Mouse (Mus musculus) gastrocnemius, postnatal 36 days (tissue): Measurements from ENCODE around the gene 2610318N02Rik. TPM values are rescaled to one million over a fixed set of nuclear protein-coding genes. Genes with fewer than 3 reads are reported as not detected.
A peak's percentile ranks its signal among the peaks of the same experiment; 100 is the strongest.
"Not testable (repeated sequence)": the region's sequence is repeated elsewhere in the genome, so short reads cannot be mapped to it uniquely, and the experiment has no call there.

Experiments
- DNase-seq, 2 experiments: peaks; one replicate each; pipeline ENCODE4 v3.0.0; 2022
- intact Hi-C: fragments of 180-260 bp; cut with DNase I; formaldehyde crosslinking; loops from one replicate; pipeline ENCODE4 v1.15.1; 2025
- long read RNA-seq, 2 experiments: library from polyadenylated mRNA; stranded (forward); transcript quantifications; one replicate each; pipeline ENCODE4 v2.0.0; 2021
- total RNA-seq, 2 experiments: library from RNA; stranded (reverse); gene quantifications; 2 replicates each; pipeline ENCODE4 v1.2.3; 2021

Gene 2610318N02Rik
- under 1 TPM in 1 of 2 experiments, not detected in 1; 0.92 TPM for total RNA-seq
- long read RNA-seq, experiment 1: 0 reads
- long read RNA-seq, experiment 2: 0 reads

GRCm38 (mm10) chr16:17124871-17125520, at the start of gene 2610318N02Rik:
TSS of gene 2610318N02Rik (minus strand) at chr16:17125167.
- no peak for DNase-seq
- intact Hi-C loops: loop anchor here (5.0 kb wide), 1 partner anchor 152 kb away; the partner anchor contains the start of gene Tmem191c

GRCm38 (mm10) chr16:17168049-17168448, 43.1 kb upstream of the 2610318N02Rik start:
- no peak for DNase-seq
- intact Hi-C loops: no loop called here

- no peak for DNase-seq
- intact Hi-C loops: no loop called here
These were observed 42.2 kb upstream of the 2610318N02Rik start for GRCm38 (mm10) chr16:17167179-17167578.

GRCm38 (mm10) chr16:17165478-17165877, 40.5 kb upstream of the 2610318N02Rik start:
- DNase-seq, intact Hi-C loops: not testable (repeated sequence)

GRCm38 (mm10) chr16:17154346-17154745, 29.4 kb upstream of the 2610318N02Rik start:
- intact Hi-C loops: no loop called here
- no peak for DNase-seq

- intact Hi-C loops: no loop called here
- DNase-seq: no peak
These were observed 26.9 kb upstream of the 2610318N02Rik start for GRCm38 (mm10) chr16:17151874-17152273.

- intact Hi-C loops: no loop called here
- no peak for DNase-seq
These were observed 25.7 kb upstream of the 2610318N02Rik start for GRCm38 (mm10) chr16:17150520-17151258.

- no peak for DNase-seq
- intact Hi-C loops: loop anchor here (5.0 kb wide), 2 partner anchors 59 to 124 kb away; partner anchors contain the start of gene Rimbp3
These were observed 23.1 kb upstream of the 2610318N02Rik start for GRCm38 (mm10) chr16:17148084-17148483.

GRCm38 (mm10) chr16:17147391-17147929, 22.5 kb upstream of the 2610318N02Rik start:
- intact Hi-C loops: loop anchor here (5.0 kb wide), 2 partner anchors 60 to 125 kb away; partner anchors contain the start of gene Rimbp3
- DNase-seq: no peak

GRCm38 (mm10) chr16:17146772-17147235, 21.8 kb upstream of the 2610318N02Rik start, which contains the start of gene Ccdc116:
TSS of gene Ccdc116 (minus strand) at chr16:17147229.
- intact Hi-C loops: loop anchor here (5.0 kb wide), 2 partner anchors 60 to 125 kb away; partner anchors contain the start of gene Rimbp3
- DNase-seq: peak; percentile 52 to 55

GRCm38 (mm10) chr16:17144339-17144738, 19.4 kb upstream of the 2610318N02Rik start, which contains the start of gene Ydjc:
TSS of gene Ydjc (plus strand) at chr16:17144621.
- no peak for DNase-seq
- intact Hi-C loops: no loop called here

- intact Hi-C loops: no loop called here
- no peak for DNase-seq
These were observed 12.4 kb upstream of the 2610318N02Rik start for GRCm38 (mm10) chr16:17137355-17137754.

- intact Hi-C loops: loop anchor here (5.0 kb wide), 1 partner anchor 74 kb away; the partner anchor contains the start of gene Rimbp3
These were observed 7.9 kb upstream of the 2610318N02Rik start for GRCm38 (mm10) chr16:17132906-17133200.

GRCm38 (mm10) chr16:17132089-17132905, 7.3 kb upstream of the 2610318N02Rik start, which contains the start of gene Sdf2l1:
TSS of gene Sdf2l1 (minus strand) at chr16:17132383.
- intact Hi-C loops: loop anchor here (5.0 kb wide), 1 partner anchor 75 kb away; the partner anchor contains the start of gene Rimbp3
- peak; percentile 92 to 95 for DNase-seq

More at GRCm38 (mm10) chr16:17132906-17133200, 7.9 kb upstream of the 2610318N02Rik start:
- DNase-seq: no peak

- no peak for DNase-seq
- intact Hi-C loops: loop anchor here (5.0 kb wide), 1 partner anchor 76 kb away; the partner anchor contains the start of gene Rimbp3
These were observed 6.5 kb upstream of the 2610318N02Rik start for GRCm38 (mm10) chr16:17131191-17132088.

- DNase-seq: no peak
- intact Hi-C loops: loop anchor here (5.0 kb wide), 1 partner anchor 150 kb away; the partner anchor contains the start of gene Tmem191c
These were observed 2.3 kb upstream of the 2610318N02Rik start for GRCm38 (mm10) chr16:17127292-17127691.

- no peak for DNase-seq
- intact Hi-C loops: no loop called here
These were observed 672 bp downstream of the 2610318N02Rik start for GRCm38 (mm10) chr16:17124119-17124870.

GRCm38 (mm10) chr16:17121569-17121968, 3.4 kb downstream of the 2610318N02Rik start:
- DNase-seq: no peak
- intact Hi-C loops: no loop called here
